Mouse (Mus musculus): ENCODE data around the gene Lsm14a.

Gene Lsm14a

DNA sequence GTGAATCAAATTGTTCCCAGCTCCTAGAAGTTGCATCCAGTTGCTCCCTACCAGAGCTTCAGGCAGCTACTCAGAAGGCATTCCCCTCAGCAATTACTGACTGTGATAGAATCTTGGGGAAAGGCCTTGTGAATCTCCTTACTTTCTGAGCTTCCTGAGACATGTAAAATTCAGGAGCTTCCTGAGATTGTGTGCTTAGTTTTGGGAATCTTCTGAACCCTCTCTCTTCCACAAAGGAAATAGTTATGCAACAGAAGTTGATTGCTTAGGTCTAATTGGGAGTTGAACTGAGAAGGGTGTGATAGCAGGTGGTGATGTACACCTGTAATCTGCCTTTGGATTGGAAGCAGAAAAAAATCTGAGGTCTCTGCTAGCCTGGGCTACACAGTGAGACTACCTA lies at the start of gene Lsm14a:
Lsm14a (minus strand) TSS at position 101 of the 400 bp plus-strand sequence.
- DNase-seq = no peak

DNA sequence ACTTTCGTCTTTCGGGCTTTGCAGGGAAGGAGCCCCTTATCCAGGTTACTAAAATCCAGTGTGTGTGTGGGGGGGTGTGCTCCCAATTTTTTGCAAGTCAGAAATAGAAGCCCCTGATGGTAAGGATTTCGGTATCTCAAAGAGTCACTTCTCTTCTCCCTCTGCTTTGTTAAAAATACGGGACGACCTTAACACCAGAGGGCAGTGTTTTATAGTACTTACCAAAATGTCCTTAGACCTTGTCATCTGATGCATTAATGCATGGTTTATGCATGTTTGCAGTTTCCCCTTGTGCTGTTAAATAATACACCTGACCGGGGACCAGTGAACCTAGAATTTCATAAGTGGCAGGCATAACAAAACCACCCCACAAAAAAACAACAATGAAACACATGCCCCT lies 45.8 kb upstream of the Lsm14a start:
- no peak for DNase-seq

DNA sequence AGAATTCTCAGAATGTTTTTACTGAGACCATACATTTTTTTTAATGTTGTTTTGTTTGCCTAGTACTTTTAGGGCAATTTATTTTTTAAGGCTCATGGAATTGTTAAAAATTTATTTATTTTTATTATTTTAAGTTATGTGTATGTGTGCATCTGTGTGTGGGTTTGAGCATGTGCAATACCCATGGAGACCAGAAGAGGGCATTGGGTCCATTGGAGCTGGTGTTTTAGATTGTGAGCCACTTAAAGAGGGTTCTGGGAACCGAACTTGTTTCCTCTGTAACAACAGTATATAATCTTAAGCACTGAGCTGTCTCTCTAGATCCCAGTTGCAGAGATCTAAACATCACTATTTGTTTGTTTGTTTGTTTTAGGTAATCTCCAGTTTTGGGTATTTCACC lies 40.5 kb upstream of the Lsm14a start:
- no peak for DNase-seq

DNA sequence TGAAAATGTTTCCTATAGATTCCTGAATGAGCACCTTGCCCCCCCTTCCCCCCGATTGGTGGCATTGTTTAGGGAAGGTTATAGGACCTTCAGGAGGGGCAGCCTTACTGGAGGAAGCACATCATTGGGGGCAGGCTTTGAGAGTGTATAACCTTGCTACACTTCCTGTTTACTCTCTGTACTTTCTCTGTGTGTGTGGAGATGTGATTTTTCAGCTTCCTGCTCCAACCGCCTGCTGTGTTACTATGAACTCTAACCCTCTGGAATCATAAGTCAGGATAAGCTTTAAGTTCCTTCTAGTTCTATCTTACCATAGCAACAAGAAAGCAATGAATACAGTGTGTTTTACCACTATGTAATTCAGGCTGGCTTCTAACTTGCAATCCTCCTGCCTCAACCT lies 28.1 kb upstream of the Lsm14a start:
- no peak for DNase-seq

DNA sequence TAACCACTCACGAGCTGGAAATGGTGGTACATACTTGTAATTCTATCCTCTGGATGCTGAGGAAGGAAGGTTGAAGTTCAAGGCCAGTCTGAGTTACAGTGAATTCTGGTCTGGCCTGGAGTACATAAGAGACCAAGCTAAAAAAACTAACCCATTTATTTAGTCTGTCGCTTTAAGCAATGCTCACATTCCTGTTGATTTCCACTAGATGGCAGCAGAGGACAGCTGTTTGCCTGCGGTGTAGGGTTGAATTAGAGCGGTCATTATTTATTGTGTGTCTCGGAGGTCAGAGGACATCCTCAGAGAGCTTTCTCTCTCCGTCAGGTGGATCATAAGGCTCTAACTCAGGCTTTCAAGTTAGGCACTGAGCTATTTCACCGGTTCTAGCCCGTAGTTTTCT lies 14.4 kb upstream of the Lsm14a start:
- peak; percentile 33 for DNase-seq

DNA sequence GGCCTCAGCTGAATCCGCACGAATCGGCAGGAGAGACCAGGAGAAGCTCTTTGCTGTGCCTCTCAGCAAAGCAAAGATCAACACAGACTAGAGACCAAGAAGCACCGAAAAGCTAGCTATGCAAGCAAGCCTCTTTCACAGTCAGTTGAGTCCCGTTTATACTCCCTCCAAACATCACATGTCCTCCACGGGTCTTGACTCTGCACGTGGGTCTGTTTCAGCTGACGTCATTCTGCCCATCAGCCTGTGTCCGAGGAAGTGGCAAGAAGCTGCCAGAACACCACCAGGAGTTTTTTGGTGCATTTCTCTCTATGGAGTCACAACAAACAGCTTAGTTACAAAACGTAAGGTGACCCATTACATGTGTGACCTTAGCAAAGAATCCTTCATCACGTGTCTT lies 10.8 kb upstream of the Lsm14a start:
- no peak for DNase-seq

DNA sequence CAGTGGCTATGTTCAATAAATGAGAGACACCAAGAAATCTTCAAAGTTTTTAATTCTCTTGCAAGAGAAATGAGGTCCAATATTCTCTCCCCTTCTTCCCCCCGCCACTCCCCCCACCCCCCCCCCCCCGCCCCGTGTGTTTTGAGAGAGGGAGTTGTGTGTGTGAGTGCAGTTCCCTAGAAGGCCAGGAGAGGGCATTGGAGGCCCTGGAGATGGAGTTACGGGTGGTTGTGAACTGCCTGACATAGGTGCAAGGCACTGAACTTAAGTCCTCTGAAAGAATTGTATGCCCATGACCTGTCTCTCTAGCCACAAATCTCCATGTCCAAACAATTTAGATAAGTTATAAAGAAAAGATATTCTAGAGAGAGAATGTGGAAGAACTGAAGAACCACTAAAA lies 7.0 kb upstream of the Lsm14a start:
- DNase-seq = peak; percentile 22

DNA sequence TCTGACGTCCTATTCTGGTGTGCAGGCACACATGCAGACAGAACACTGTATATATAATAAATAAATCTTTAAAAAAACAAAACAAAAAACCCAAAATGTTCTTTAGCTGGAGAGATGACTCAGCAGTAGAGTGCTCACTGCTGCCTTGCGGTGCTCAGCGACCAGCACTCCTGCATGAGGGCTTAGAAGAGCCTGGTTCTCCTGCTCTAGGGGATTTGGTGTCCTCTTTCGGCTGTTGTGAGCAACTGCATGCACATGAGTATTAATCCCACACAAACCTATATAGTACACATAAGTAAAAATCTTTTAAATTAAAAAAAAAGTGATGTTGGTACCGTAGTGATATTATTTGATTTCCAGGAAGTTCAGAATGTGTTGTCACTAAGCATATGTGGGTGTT lies 5.7 kb upstream of the Lsm14a start:
- DNase-seq = no peak

DNA sequence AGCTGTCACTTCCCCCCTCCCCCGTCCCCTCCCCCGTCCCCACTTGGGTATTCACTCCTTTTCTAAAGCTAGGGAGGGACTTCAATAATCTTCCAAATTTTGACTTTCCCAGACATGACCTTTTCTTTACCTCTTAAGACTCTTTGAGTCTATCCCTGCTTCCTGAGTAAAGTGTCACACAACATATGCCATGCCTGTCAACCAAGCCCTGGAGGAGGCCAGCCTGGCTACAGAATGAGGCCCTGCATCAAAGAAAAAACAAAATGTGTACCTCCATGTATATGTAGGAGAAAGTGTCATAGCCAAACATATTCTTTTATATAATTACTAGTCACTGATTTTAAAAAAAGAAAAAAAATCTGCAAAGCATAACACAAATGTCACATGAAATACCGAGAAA lies 3.7 kb upstream of the Lsm14a start:
- DNase-seq = no peak

DNA sequence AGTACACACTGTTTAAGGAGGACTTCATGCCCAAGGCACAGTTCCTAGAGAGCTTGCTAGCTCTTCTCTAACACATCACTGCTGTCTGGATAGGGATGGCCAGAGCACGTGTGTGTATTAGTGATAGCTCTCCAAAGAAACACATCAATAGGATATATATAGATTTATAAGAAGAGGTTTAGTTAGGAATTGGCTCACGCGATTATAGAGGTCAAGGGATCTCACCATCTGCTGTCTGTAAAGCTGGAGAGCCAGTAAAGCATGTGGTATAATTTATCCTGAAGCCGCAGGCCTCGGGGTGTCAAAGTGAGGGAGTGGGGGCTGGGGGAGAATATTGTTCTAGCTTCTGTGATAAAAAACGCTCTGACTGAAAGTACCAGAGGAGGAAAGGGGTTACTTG lies 2.6 kb upstream of the Lsm14a start:
- DNase-seq = no peak

DNA sequence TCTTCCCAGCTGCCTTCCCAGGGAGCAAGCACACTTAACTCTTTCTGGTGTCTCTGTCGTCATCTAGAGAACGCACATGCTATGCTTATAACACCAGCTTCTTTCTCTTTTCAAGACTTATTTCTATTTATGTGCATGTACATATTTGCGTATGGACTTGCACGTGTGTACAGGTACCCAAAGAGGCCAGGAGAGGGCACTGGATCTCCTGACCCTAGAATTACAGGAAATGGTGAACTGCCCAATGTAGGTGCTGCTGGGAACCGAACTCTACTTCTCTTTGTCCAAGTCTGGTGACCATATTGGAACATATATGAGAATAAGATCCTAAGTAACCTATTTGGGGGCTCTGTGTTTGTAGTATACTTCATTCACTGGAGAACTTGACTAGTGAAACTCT lies 1.5 kb upstream of the Lsm14a start:
- no peak for DNase-seq

DNA sequence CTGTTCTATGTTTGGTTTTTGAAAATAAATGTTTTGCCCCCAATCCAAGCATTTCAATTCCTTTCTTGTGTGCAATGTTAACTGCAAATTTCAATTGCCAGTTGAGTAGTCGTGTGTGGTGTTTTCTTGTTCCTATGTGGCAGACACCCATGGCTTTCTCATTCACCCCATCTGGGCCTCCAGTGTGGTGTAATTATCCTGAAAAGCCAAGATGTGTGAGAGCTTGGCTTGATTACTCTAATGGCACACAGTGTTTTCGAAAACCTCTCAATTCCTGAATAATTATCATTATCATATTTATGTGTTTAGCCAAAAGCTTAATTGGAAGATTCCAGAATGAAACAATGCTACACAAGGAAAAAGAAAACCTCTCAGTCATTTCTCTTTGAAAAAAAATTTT lies 976 bp upstream of the Lsm14a start:
- DNase-seq = no peak

DNA sequence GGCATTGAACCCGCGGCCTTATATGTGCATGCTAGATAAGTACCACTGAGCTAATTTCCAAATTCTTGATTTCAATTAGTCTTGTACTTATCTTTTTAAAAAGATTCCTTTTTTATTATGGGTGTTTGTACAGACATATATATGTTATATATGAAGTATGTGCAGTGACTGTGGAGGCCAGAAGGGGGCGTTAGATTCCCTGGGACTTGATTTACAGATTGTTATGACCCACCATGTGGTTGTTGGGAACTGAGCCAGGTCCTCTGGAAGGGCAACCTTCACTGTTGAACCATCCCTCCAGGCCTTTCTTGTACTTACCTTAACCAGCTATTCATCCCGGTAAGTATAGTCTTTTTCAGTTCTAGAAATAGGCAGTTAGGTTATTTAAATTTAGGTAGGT lies 780 bp downstream of the Lsm14a start:
- DNase-seq = no peak

DNA sequence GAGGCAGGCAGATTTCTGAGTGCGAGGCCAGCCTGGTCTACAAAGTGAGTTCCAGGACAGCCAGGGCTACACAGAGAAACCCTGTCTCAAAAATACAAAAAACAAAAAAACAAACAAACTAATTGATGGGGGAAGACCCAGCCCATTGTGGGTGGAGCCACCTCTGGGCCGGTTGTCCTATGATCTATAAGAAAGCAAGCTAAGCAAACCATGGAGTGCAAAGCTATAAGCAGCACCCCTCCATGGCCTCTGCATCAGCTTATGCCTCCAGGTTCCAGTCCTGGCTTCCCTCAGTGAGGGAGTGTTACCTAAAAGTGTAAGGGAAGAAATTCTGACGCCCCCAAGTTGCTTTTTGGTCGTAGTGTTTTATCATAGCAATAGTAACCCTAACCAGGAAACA lies 1.4 kb downstream of the Lsm14a start:
- DNase-seq = no peak

DNA sequence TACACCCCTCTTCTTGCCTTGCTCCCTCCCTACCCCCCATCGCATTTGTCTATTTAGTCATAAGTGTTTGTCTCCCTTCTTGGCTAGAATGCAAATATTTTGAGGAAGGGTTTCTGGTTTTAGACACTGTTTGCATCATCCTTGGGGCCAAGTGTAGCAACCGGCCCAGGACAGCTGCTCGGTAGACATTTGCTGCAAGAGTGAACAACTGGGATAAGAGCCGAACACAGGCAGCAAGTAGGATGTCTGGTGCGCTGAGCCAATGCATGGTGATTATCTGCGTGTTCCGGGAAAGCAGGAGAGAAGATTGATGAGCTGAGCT lies 2.3 kb downstream of the Lsm14a start:
- DNase-seq = no peak

DNA sequence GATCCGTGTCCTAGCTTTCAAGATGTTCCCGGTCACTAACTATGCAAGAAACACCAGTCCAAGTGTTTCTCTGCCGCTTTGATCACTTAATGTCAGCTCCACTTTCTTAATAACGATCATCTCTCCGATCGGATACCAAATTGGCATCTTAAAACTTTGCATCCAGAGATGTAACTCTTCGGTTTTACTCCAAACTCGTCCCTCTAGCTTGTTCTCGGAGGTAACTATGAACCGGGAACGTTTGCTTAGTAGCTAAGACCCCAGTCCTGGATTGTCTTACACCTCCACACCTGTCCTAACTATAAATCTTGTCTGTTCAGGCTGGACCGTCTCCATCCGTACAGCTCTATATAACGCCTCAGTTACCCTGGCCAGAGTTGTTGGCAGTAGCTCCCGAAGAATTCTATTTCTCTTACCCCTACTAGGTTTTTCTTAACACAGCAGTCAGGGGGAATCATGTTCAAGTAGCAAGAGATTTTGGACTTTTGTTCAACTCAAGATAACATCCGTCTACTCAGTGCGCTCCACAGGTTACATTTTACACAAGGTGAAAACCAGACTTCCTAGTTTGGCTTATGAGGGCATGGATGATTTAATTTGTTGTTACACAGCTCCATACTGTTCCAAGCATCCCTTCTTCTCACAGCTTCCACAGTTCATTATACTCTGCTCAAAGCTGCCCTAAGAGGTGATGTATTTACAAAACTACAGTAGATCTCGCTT lies 2.8 kb downstream of the Lsm14a start:
- DNase-seq = no peak

DNA sequence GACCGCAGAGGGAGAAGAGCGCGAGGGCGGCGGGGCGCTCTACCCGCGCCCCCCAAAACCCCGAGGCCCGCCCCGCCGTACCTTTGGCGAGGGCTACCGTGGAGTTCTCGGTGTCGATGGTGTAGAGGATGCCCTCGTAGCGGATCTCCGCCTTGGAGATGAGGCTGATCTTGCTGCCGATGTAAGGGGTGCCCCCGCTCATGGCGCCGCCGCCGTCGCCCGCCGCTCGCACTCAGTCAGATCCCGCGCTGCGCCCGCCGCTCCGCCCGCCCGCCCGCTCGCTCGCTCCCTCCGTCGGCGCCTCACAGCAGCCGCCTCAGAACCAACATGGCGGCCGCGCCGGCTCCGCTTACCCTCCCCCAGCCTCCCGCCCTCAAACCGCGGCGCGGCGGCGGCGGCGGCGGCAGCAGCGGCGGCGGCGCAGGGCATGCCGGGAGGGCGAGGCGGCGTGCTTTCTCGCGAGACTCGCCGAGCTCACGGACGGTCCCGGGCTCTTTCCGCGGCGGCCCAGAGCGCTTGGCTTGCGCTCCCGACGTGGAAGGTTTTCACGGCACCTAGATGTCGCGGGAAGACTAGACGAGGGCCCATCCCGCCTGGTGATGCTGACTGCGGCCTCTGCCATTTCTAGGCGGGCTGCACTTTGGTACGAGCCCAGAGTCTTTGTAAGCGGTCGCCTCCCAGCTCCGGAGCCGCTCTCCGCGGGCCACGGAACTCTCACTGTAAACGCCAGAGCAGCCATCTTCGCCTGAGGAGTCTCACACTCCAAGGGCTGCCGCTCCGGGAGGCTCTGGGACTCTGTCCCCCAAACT lies 3.6 kb downstream of the Lsm14a start:
- DNase-seq = peak; percentile 94

DNA sequence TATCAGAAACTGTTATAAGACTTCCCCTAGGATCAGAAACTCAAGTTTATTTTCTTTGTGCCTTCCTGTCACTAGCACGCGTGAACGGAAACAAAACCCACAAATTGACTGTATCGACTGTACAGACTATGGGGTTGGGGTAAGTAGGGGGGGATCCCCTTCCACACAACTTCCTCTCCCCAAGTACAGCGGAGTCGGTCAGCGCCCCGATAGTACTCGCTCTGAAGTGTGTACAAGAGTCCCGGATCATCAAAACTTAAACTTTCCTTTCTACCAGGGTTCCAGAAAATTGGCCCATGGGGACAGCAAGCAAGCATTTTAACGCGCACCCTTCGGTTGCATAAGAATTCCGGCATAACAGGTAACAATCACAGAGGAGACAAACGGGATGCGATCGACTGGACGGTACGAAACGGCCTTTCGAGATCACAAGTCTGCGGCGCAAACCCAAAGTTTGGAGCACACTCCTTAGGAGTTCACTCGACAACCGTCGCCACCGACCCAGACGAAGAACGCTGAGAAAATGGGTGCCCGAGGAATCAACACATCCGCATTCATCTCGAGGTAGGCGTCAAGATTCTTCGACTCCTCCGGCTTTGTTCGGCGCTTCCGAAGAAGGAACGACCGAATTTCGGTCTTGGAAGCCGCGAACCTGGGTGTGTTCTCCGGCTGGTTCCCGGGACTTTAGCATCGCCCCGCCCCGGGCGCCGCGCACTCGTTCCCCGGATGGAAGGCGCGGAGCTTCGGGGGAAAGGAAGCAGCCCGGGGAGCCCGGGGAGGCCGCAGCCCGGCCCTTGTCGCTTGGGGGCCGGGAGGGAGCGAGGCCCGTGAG lies 4.5 kb downstream of the Lsm14a start:
- DNase-seq = peak; percentile 77

DNA sequence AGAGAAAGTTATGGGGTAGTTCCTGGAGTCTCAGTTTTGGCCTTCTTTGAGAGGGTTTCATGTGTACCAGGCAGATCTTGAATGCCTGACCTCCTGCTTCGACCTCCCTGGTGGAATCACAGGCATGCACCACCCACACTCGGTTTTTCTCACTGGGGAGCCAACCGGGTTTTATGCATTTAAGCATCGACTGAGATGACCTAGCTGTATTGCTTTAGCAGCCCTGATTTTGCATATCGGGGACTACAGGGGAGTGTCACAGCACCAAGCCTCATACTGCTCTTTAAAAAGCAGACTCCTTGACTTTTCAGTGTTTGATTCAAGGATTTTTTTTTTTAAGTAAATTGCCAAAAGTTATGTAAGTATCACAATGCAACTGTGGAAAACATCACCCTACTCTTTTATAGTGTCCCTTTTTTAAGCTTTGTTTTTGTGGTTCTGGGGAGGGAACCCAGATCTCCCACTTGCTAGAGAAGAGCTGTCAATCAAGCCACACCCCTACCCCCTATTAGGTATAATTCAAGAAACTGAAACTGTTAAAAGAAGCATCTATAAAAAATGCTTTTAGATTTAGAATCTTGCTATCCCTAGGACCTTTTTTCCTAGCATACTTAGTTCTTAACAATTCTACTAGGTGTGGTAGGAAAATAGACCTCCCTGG lies 5.2 kb downstream of the Lsm14a start:
- peak; percentile 9 for DNase-seq

DNA sequence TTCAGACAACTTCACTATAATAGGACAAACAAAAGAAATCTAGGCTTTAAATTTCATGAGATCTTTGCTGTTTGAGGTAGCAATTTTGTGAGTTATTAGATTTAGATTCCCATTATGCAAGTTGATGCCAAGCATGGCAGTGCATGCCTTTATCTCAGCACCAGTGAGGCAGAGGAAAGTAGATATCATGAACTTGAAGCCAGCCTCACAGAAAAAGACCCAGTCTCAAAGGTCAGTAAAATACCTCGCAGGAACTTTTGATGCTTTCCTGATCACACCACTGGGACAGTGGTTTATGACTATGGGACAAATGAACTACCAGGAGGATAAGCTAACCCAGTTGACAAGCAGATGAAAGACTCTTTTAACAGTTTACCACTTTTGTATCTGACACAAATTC lies 10.3 kb downstream of the Lsm14a start:
- no peak for DNase-seq

DNA sequence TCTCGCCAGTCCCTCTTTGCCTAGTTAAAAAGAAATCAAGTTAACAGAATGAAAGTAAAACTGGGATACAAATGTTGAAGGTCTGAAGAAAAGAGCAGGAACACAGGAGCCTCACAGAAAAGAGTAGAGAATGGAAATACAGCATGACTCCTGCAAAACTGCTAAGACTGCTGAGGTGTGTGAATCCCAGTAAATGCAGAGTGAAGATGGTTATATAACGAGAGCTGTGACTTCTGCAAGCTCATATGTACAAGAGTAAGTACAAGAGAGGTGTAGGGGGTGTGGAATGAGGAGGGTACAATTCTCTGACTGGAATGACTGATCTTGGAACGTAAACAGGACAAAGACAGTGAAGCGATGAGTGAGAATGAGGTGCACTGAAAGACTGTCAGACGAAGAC lies 11.4 kb downstream of the Lsm14a start:
- DNase-seq = no peak

DNA sequence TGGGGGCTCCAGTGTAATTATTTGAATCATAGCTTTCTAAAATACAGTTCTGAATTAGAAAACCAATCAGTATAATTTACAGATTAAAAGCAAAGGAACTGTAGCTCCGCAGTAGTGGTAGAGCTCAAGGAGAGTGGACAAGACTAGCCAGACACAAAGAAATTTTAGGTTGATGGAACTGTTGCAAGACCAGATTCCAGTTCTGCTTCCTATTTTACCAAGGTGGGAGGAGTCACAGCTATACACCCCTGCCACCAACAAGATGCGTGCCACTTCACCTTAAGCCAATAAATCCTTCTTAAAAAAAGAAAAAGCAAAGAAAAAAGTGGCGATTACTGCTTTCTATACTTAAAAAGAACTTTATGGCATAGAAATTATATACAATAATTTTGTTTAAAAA lies 12.8 kb downstream of the Lsm14a start:
- no peak for DNase-seq

DNA sequence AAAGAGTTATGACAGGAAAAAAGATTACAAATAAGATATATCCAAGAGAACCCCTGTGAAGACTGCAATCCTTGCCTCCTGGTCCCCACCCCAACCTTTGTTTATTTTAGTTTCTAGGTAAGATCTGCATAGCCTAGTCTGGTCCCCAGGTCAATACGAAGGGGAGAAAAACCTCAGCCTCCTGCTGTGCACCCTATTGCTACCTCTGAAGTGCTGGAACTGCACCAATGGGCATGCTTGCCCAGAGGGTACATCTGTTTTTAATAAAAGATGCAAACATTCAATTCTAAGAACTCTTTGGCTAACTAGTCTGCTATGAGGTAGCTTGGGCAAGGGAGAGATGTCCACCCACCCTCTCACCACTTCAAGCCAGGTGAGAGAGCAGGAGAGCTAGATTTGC lies 19.2 kb downstream of the Lsm14a start:
- DNase-seq = no peak
